Mouse (Mus musculus): Measurements from ENCODE around the gene Selplg. TPM values are rescaled to one million over a fixed set of nuclear protein-coding genes. Genes with fewer than 3 reads are reported as not detected.

Selplg gene
- polyA plus RNA-seq, 1 experiment from 2014 or later = 0.51 TPM

- Histone ChIP-seq H3K9me3 (replicated peaks) (peaks cover 5% of the 10 kb centered on the region), H3K4me2 (no peak overlapping the region), H3K27me3 (replicated peaks) (0 out of 2 replicates have a peak, but pooled peaks cover 5% of the 10 kb centered on the region), H3K27ac (ENCODE audit: poor library complexity, severe bottlenecking) (no peak overlapping the region), H3K4me3 (no peak overlapping the region), H3K4me1 (replicated peaks) (peaks cover 9% of the 10 kb centered on the region), H3K36me3 (no peaks in the 10 kb centered on the region), H3K9ac (no peak overlapping the region)
- 33% methylated on average over 10 of the region's 10 CpGs for WGBS
- ATAC-seq (ENCODE audit: insufficient number of reproducible peaks, low FRiP score) = no peak
Measured at GRCm38 (mm10) chr5:113806414-113806813, 26.0 kb downstream of the Selplg start.

GRCm38 (mm10) chr5:113805301-113805700 is 27.1 kb downstream of the Selplg start:
- Histone ChIP-seq H3K9me3 (replicated peaks) (0 out of 2 replicates have a peak, but pooled peaks cover 2% of the 10 kb centered on the region), H3K4me2 (no peak overlapping the region), H3K4me3 (no peak overlapping the region), H3K9ac (no peak overlapping the region), H3K27me3 (replicated peaks) (0 out of 2 replicates have a peak, but pooled peaks cover 5% of the 10 kb centered on the region), H3K4me1 (replicated peaks) (peaks cover 15% of the 10 kb centered on the region), H3K36me3 (no peaks in the 10 kb centered on the region), H3K27ac (ENCODE audit: poor library complexity, severe bottlenecking) (no peak overlapping the region)
- 86% methylated on average over 9 of the region's 9 CpGs for WGBS
- no peak for ATAC-seq (ENCODE audit: insufficient number of reproducible peaks, low FRiP score)

- ATAC-seq (ENCODE audit: insufficient number of reproducible peaks, low FRiP score) = no peak
- 56% methylated on average over 7 of the region's 7 CpGs for WGBS
Measured at GRCm38 (mm10) chr5:113804395-113804966, 28.0 kb downstream of the Selplg start.

GRCm38 (mm10) chr5:113800280-113800679 is 32.2 kb downstream of the Selplg start, which contains the start of gene Tmem119:
Gene Tmem119 (minus strand): TSS chr5:113800516.
- Histone ChIP-seq H3K4me1 (replicated peaks) (peaks cover 36% of the 10 kb centered on the region), H3K9ac (peak within 1 kb of the TSS; percentile 64)
- under 1% methylated on average over 11 of the region's 11 CpGs for WGBS

More at GRCm38 (mm10) chr5:113804395-113804966, 28.0 kb downstream of the Selplg start:
- no peak overlapping the region for H3K4me2 ChIP-seq
- no peak overlapping the region for H3K4me3 ChIP-seq
- no peak overlapping the region for H3K9ac ChIP-seq
- peaks cover 22% of the 10 kb centered on the region for H3K4me1 ChIP-seq (replicated peaks)
- H3K27ac ChIP-seq (ENCODE audit: poor library complexity, severe bottlenecking) = no peak overlapping the region
- 0 out of 2 replicates have a peak, but pooled peaks cover 7% of the 10 kb centered on the region for H3K27me3 ChIP-seq (replicated peaks)
- no peaks in the 10 kb centered on the region for H3K36me3 ChIP-seq
- no peaks in the 10 kb centered on the region for H3K9me3 ChIP-seq (replicated peaks)

GRCm38 (mm10) chr5:113799691-113800090 is 32.8 kb downstream of the Selplg start:
- Histone ChIP-seq H3K9me3 (replicated peaks) (no peaks in the 10 kb centered on the region), H3K4me2 (peak overlapping the region; percentile 60), H3K9ac (peak overlapping the region; percentile 64), H3K4me3 (peak overlapping the region; percentile 40), H3K4me1 (replicated peaks) (peaks cover 36% of the 10 kb centered on the region), H3K27ac (ENCODE audit: poor library complexity, severe bottlenecking) (peak overlapping the region; percentile 28), H3K27me3 (replicated peaks) (peaks cover 33% of the 10 kb centered on the region), H3K36me3 (no peaks in the 10 kb centered on the region)
- 34% methylated on average over 5 of the region's 5 CpGs for WGBS
- ATAC-seq (ENCODE audit: insufficient number of reproducible peaks, low FRiP score) = no peak

More at GRCm38 (mm10) chr5:113800280-113800679, 32.2 kb downstream of the Selplg start, which contains the start of gene Tmem119:
- Histone ChIP-seq H3K36me3 (no peaks in the 10 kb centered on the region), H3K9me3 (replicated peaks) (no peaks in the 10 kb centered on the region), H3K27me3 (replicated peaks) (peaks cover 27% of the 10 kb centered on the region), H3K4me3 (peak within 1 kb of the TSS; percentile 40), H3K27ac (ENCODE audit: poor library complexity, severe bottlenecking) (peak within 1 kb of the TSS; percentile 28), H3K4me2 (peak within 1 kb of the TSS; percentile 60)
- peak; percentile 83 for ATAC-seq (ENCODE audit: insufficient number of reproducible peaks, low FRiP score)

DNA sequence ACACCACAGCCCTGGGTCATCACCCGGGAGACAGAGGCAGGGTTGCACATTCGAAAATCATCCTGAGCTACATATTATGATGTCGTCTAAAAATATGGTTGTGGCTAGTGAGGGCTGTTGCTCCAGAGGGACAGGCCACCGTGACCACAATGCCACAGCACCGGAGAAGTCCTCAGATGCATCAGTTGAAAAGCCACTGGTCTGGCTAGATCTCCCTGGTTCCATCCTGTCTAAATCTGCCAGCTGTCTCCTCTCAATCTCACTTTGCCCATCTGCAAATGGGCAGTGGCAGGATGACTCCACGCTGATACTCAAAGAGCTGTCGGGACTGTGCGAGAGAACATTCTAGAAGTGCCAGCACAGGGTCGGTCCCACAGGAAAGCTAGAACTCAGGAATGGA is 33.9 kb downstream of the Selplg start:
- Histone ChIP-seq H3K27ac (ENCODE audit: poor library complexity, severe bottlenecking) (no peak overlapping the region), H3K36me3 (0 out of 2 replicates have a peak, but pooled peaks cover 3% of the 10 kb centered on the region), H3K4me1 (replicated peaks) (peaks cover 36% of the 10 kb centered on the region), H3K9ac (no peak overlapping the region), H3K9me3 (replicated peaks) (no peaks in the 10 kb centered on the region), H3K4me2 (peak overlapping the region; percentile 60), H3K27me3 (replicated peaks) (peaks cover 35% of the 10 kb centered on the region), H3K4me3 (no peak overlapping the region)
- ATAC-seq (ENCODE audit: insufficient number of reproducible peaks, low FRiP score) = no peak
- 68% methylated on average over 9 of the region's 9 CpGs for WGBS

- 20% methylated on average over 19 of the region's 19 CpGs for WGBS
- H3K4me1 ChIP-seq (replicated peaks) = peaks cover 36% of the 10 kb centered on the region
- H3K27ac ChIP-seq (ENCODE audit: poor library complexity, severe bottlenecking) = peak overlapping the region; percentile 50
- H3K27me3 ChIP-seq (replicated peaks) = peaks cover 35% of the 10 kb centered on the region
- 0 out of 2 replicates have a peak, but pooled peaks cover 3% of the 10 kb centered on the region for H3K36me3 ChIP-seq
- no peak for ATAC-seq (ENCODE audit: insufficient number of reproducible peaks, low FRiP score)
- H3K4me3 ChIP-seq = 0 out of 2 replicates have a peak overlapping the region, but pooled peaks have one; percentile 17
- H3K9me3 ChIP-seq (replicated peaks) = no peaks in the 10 kb centered on the region
- H3K9ac ChIP-seq = peak overlapping the region; percentile 4
- peak overlapping the region; percentile 53 for H3K4me2 ChIP-seq
Measured at GRCm38 (mm10) chr5:113797149-113797882, 35.1 kb downstream of the Selplg start.

GRCm38 (mm10) chr5:113796401-113797148 is 35.9 kb downstream of the Selplg start:
- Histone ChIP-seq H3K9me3 (replicated peaks) (no peaks in the 10 kb centered on the region), H3K36me3 (0 out of 2 replicates have a peak, but pooled peaks cover 3% of the 10 kb centered on the region), H3K4me3 (peak overlapping the region; percentile 17; the same call in 1 of the 2 replicates), H3K4me1 (replicated peaks) (peaks cover 36% of the 10 kb centered on the region), H3K27me3 (replicated peaks) (peaks cover 35% of the 10 kb centered on the region), H3K4me2 (peak overlapping the region; percentile 53), H3K27ac (ENCODE audit: poor library complexity, severe bottlenecking) (peak overlapping the region; percentile 50), H3K9ac (peak overlapping the region; percentile 4; the same call in 1 of the 2 replicates)
- ATAC-seq (ENCODE audit: insufficient number of reproducible peaks, low FRiP score) = peak; percentile 30
- WGBS = 6% methylated on average over 13 of the region's 13 CpGs

- H3K4me2 ChIP-seq = no peak overlapping the region
- no peak for ATAC-seq (ENCODE audit: insufficient number of reproducible peaks, low FRiP score)
- H3K4me1 ChIP-seq (replicated peaks) = peaks cover 28% of the 10 kb centered on the region
- H3K9me3 ChIP-seq (replicated peaks) = no peaks in the 10 kb centered on the region
- H3K36me3 ChIP-seq = 0 out of 2 replicates have a peak, but pooled peaks cover 3% of the 10 kb centered on the region
- 69% methylated on average over 16 of the region's 16 CpGs for WGBS
- H3K27me3 ChIP-seq (replicated peaks) = peaks cover 16% of the 10 kb centered on the region
- no peak overlapping the region for H3K4me3 ChIP-seq
- no peak overlapping the region for H3K9ac ChIP-seq
- H3K27ac ChIP-seq (ENCODE audit: poor library complexity, severe bottlenecking) = no peak overlapping the region
Measured at GRCm38 (mm10) chr5:113791197-113792095, 41.0 kb downstream of the Selplg start.
